In the genomic region with DNA sequence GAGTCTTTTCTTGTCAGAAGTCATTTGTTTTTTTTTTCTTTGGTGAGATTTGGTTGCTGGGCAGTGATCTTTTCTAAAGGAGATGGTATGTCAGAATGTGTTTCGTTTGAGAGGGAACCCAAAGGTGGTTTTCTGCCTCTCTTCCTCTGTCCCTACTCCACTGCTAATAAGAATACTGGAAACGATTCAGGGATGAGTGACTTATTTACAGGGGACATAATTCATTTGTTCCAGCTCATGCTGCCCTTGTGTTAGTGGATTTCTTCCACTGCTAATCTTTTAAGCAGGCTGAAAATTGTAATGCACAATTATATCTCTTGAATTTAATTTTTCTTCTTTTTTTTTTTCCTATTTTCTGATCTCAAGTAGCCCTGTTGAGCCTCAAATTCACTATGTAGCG, we compare ENCODE assay signal across 12 mouse cellular contexts. TPM values are rescaled to one million over a fixed set of nuclear protein-coding genes. Genes with fewer than 3 reads are reported as not detected.
DNase-seq lines count a peak whose midpoint lies in the region; ATAC-seq and TF ChIP-seq lines count a peak whose summit lies in the region.
"Had no signal": no experiment of that assay in that cellular context is flagged by ENCODE, and none has a peak within 500 bp of the region (broad histone marks: within the 10 kb centered on the region; RNA-seq: fewer than 3 reads in every experiment).

No protein-coding gene starts in this region.

- no peaks in the 10 kb centered on the region for H3K27me3 ChIP-seq in liver, adult 2 months (ENCODE audit: control insufficient read depth, insufficient read depth, low read length)
- 0 out of 2 replicates have a peak, but pooled peaks cover 3% of the 10 kb centered on the region for H3K27me3 ChIP-seq in hindbrain, embryonic 12.5 days
- no peaks in the 10 kb centered on the region for H3K27me3 ChIP-seq in liver, embryonic 15.5 days
- H3K27me3 ChIP-seq in stomach, embryonic 16.5 days (ENCODE audit: control insufficient read depth, insufficient read depth, low read length) = no peaks in the 10 kb centered on the region

- H3K9ac ChIP-seq in liver, adult 2 months (ENCODE audit: low read depth, low read length) = peak overlapping the region; percentile 52
- H3K9ac ChIP-seq in hindbrain, embryonic 12.5 days = no peak overlapping the region
- H3K9ac ChIP-seq in liver, embryonic 15.5 days = no peak overlapping the region
- no peak overlapping the region for H3K9ac ChIP-seq in stomach, embryonic 16.5 days (ENCODE audit: low read length)

- H3K36me3 ChIP-seq in liver, adult 2 months (ENCODE audit: control insufficient read depth, insufficient read depth, low read length) = peaks cover 9% of the 10 kb centered on the region
- H3K36me3 ChIP-seq in hindbrain, embryonic 12.5 days = peaks cover 4% of the 10 kb centered on the region; the same call in 1 of the 2 replicates
- H3K36me3 ChIP-seq in liver, embryonic 15.5 days (replicated peaks) = peaks cover 13% of the 10 kb centered on the region; the same call in 1 of the 2 replicates
- no peaks in the 10 kb centered on the region for H3K36me3 ChIP-seq in stomach, embryonic 16.5 days (ENCODE audit: control insufficient read depth, insufficient read depth, low read length)

- no peak for ATAC-seq in hindbrain, embryonic 12.5 days (ENCODE audit: low FRiP score)
- ATAC-seq in liver, embryonic 15.5 days (ENCODE audit: insufficient read depth) = no peak
- no peak for ATAC-seq in stomach, embryonic 16.5 days (ENCODE audit: insufficient read depth, low FRiP score)

- peak overlapping the region; percentile 91; the same call in 1 of the 2 replicates for H3K4me3 ChIP-seq in liver, adult 2 months (ENCODE audit: insufficient read depth, low read depth, low read length)
- peak overlapping the region; percentile 63; the same call in 1 of the 2 replicates for H3K4me3 ChIP-seq in hindbrain, embryonic 12.5 days
- 0 out of 2 replicates have a peak overlapping the region, but pooled peaks have one; percentile 99 for H3K4me3 ChIP-seq in liver, embryonic 15.5 days (replicated peaks)
- no peak overlapping the region for H3K4me3 ChIP-seq in stomach, embryonic 16.5 days (replicated peaks; ENCODE audit: low read length)

- H3K4me2 ChIP-seq in hindbrain, embryonic 12.5 days (replicated peaks) = peak overlapping the region; percentile 78
- peak overlapping the region; percentile 67 for H3K4me2 ChIP-seq in liver, embryonic 15.5 days
- peak overlapping the region; percentile 76; the same call in 1 of the 2 replicates for H3K4me2 ChIP-seq in stomach, embryonic 16.5 days (ENCODE audit: low read depth, low read length)

- peak; percentile 66 for DNase-seq in liver, adult 2 months (ENCODE audit: extremely low read depth, low read depth, low spot score)
- no peak for DNase-seq in liver
- DNase-seq in layer of hippocampus, adult 11-12 months (ENCODE audit: low spot score) = no peak
- no peak for DNase-seq in cerebellum, adult 11-12 months
- DNase-seq: cerebellum, adult 8-10 months; right cerebral cortex, adult 18-20 months had no signal

- peaks cover 28% of the 10 kb centered on the region for H3K4me1 ChIP-seq in liver, adult 2 months (ENCODE audit: control insufficient read depth, insufficient read depth, low read length)
- H3K4me1 ChIP-seq in hindbrain, embryonic 12.5 days = peaks cover 13% of the 10 kb centered on the region
- peaks cover 58% of the 10 kb centered on the region for H3K4me1 ChIP-seq in liver, embryonic 15.5 days (replicated peaks)
- H3K4me1 ChIP-seq in stomach, embryonic 16.5 days (ENCODE audit: control insufficient read depth, insufficient read depth, low read length) = peaks cover 6% of the 10 kb centered on the region

- H3K27ac ChIP-seq in liver, adult 2 months (replicated peaks; ENCODE audit: insufficient read depth, low read depth, low read length) = peak overlapping the region; percentile 62
- no peak overlapping the region for H3K27ac ChIP-seq in hindbrain, embryonic 12.5 days
- H3K27ac ChIP-seq in liver, embryonic 15.5 days (replicated peaks) = no peak overlapping the region
- H3K27ac ChIP-seq in stomach, embryonic 16.5 days (ENCODE audit: low read length) = no peak overlapping the region
- H3K27ac ChIP-seq: macrophage had no signal

- WGBS in liver, adult 2 months = 45% methylated on average over 3 of the region's 3 CpGs
- 82% methylated on average over 3 of the region's 3 CpGs for WGBS in hindbrain, embryonic 12.5 days
- WGBS in liver, embryonic 15.5 days (ENCODE audit: insufficient replicate concordance) = 64% methylated on average over 3 of the region's 3 CpGs
- WGBS in stomach, embryonic 16.5 days = 73% methylated on average over 3 of the region's 3 CpGs

- no peaks in the 10 kb centered on the region for H3K9me3 ChIP-seq in hindbrain, embryonic 12.5 days (replicated peaks)
- H3K9me3 ChIP-seq in liver, embryonic 15.5 days (replicated peaks) = no peaks in the 10 kb centered on the region
- H3K9me3 ChIP-seq in stomach, embryonic 16.5 days (replicated peaks; ENCODE audit: control insufficient read depth, low read length) = no peaks in the 10 kb centered on the region

- peaks cover 17% of the 10 kb centered on the region; the same call in 1 of the 2 replicates for H3K79me2 ChIP-seq in liver, adult 2 months (ENCODE audit: control insufficient read depth, insufficient read depth, low read length)

- TF ChIP-seq CTCF in liver, adult 2 months (IDR thresholded peaks at IDR 0.05; ENCODE audit: low read depth, low read length) = no peak

- TF ChIP-seq POLR2A in liver, adult 2 months (IDR thresholded peaks at IDR 0.05; ENCODE audit: extremely low read depth, insufficient read depth, low read length) = no peak

RNA-seq across cellular contexts. Expression of gene Zkscan1, which starts 2.0 kb away (rescaled TPM):
- 22.2 and 24.3 TPM in 2 replicates for total RNA-seq in liver, adult 2 months (2014; rRNA removed)
- polyA plus RNA-seq in liver, adult 2 months (2012; rRNA removed) = 3.1 and 3.9 TPM in 2 replicates
- polyA plus RNA-seq in hindbrain, embryonic 12.5 days (2016; fragmentation: Nextera tagmentation; extraction: Ambion mirVana) = 37.3 and 41.7 TPM in 2 replicates
- polyA plus RNA-seq in liver, embryonic 15.5 days (2015; fragmentation: Nextera tagmentation; extraction: Ambion mirVana) = 3.7 and 3.8 TPM in 2 replicates
- polyA plus RNA-seq in stomach, embryonic 16.5 days (2015; fragmentation: Nextera tagmentation; extraction: Ambion mirVana) = 16.5 and 17.7 TPM in 2 replicates

RNA-seq across cellular contexts. Expression of gene Zscan21, which starts 29.9 kb away (rescaled TPM):
- total RNA-seq in liver, adult 2 months (2014; rRNA removed) = 8.9 and 10.2 TPM in 2 replicates
- polyA plus RNA-seq in liver, adult 2 months (2012; rRNA removed) = 6.0 and 6.8 TPM in 2 replicates
- 93.8 and 95.8 TPM in 2 replicates for polyA plus RNA-seq in hindbrain, embryonic 12.5 days (2016; fragmentation: Nextera tagmentation; extraction: Ambion mirVana)
- 14.6 and 16.8 TPM in 2 replicates for polyA plus RNA-seq in liver, embryonic 15.5 days (2015; fragmentation: Nextera tagmentation; extraction: Ambion mirVana)
- polyA plus RNA-seq in stomach, embryonic 16.5 days (2015; fragmentation: Nextera tagmentation; extraction: Ambion mirVana) = 44.2 and 45.5 TPM in 2 replicates

RNA-seq across cellular contexts. Expression of gene Smok3c, which starts 33.8 kb away (rescaled TPM):
- not detected in 2 replicates for total RNA-seq in liver, adult 2 months (2014; rRNA removed)
- not detected in 2 replicates for polyA plus RNA-seq in liver, adult 2 months (2012; rRNA removed)
- polyA plus RNA-seq in hindbrain, embryonic 12.5 days (2016; fragmentation: Nextera tagmentation; extraction: Ambion mirVana) = not detected in 2 replicates
- not detected in 2 replicates for polyA plus RNA-seq in liver, embryonic 15.5 days (2015; fragmentation: Nextera tagmentation; extraction: Ambion mirVana)
- polyA plus RNA-seq in stomach, embryonic 16.5 days (2015; fragmentation: Nextera tagmentation; extraction: Ambion mirVana) = not detected in 2 replicates
- total RNA-seq: layer of hippocampus, postnatal 25 days had no signal
- polyA plus RNA-seq: erythroblast, embryonic 14.5 days; macrophage had no signal
